Mouse (Mus musculus) CD4-positive, CD25-positive, alpha-beta regulatory T cell, adult 4 months (primary cell): ENCODE results near the gene Gm20696. TPM values are rescaled to one million over a fixed set of nuclear protein-coding genes. Genes with fewer than 3 reads are reported as not detected.
A peak's percentile ranks its signal among the peaks of the same experiment; 100 is the strongest.

Experiments
- ATAC-seq: one replicate; pipeline ENCODE4 v1.8.0; 2017
- polyA plus RNA-seq, 2 experiments: library from polyadenylated mRNA; unstranded; fragments of 100-300 nt; shearing (Covaris generic); gene quantifications; one replicate each; pipeline ENCODE4 v1.2.1; 2017

Gene Gm20696
- polyA plus RNA-seq, 2 experiments from 2014 or later = 19.5 to 26.0 TPM

DNA sequence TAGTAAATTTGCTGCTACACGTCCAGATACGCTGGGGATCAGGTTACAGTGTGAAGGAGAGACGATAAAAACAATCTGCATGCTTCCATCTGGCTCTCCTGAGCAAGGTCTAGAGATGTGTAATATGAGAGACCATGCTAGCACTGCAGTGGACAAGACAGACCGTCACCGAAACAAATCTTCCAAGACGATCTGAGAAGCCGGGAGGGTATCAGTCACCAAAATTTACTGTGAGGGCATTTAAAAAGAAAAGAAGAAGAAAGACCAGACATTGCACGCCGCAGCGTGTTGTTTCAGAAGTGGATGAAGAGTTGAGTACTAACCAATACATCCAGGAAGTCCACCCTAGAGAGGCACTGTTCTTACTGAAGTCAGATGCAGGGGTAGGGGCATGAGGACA lies 183.0 kb downstream of the Gm20696 start:
- ATAC-seq = no peak

DNA sequence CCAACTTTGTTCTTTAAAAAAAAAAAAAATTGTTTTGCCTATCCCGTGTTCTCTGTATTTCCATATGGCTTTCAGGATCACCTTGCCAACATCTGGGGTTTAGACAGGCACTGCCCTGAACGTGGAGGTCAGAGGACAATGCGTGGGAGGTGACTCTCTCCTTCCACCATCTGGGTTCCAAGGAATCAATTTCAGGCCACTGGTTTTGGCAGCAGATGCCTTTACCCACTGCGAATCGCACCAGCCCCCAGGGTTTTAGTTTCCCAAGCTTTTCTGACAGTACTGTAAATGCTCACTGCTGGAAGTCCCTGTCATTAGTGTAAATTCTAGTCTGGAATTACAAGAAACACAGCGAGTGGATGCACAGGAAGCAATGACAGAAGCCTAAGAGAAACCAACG lies 185.0 kb downstream of the Gm20696 start:
- ATAC-seq = no peak

DNA sequence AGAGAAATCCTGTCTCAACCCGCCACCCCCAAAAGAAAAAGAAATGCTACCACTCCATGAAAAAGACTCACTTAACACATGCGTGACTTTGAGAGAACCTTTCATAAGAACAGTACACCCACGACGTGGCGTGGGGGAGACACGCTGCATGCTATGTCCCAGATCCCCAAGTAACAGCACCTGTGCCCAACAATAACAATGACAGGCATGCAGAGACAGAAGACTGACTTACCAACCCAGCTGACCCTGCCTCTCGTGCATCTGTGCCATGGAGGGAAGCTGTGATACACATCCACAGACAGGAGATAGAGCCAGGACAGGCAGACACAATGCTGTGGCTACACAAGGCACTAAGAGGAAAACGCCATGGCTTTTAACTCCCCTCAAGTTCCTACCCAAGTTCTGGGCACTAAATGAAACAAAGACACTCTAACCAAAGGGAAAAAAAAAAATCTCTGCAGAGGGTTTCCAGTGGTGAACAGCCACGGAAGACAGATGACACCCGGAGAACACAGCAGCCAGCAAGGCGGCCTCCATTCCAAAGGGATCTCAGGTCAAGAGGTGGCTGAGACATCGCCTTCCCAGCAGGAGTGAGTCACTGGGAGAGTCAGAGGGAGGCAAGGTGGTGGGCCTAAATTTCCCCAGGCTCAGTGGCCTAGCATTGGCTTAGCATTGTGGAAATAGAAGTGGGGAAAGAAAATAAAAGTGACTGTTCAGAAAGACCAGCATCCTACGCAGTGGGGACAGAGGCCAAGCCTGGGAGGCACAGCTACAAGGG lies 187.5 kb downstream of the Gm20696 start:
- no peak for ATAC-seq

DNA sequence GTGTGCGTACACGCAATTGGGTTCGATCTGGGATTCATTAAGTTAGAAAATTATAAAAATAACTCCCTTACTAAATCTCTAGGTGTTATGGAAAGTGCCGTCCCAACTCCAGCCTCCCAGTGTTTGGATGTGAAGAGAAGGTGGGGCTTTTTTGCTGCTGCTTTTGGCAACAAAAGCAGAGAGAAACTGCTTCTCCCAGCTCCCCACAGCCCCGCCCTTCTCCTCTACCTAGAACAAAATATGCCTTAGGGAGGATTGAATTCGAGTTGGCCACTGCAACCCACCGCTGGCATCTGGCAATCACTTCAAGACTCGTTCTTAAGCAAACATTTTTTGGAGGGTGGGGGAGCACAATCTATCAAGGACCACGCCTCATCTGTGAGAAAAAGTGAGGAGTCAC lies 191.6 kb downstream of the Gm20696 start:
- ATAC-seq = no peak

DNA sequence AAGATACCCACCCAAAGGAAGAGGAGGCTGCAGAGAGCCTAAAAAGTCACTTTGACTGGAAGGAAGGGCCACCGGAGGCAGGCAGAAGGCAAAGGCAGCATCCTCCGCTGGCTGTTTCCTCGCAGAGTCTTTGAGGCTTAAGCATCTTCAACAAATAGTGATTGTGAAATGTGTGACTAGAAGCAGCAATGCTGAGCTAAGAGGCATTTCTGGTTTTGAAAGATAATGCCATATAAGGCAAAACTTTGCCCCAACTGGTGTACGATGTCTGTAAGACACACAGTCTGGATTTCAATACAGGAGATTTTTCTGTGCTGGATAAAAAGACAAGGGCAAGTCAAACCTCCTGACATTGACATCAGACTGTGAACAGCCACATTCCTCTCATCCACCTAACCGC lies 195.7 kb downstream of the Gm20696 start:
- no peak for ATAC-seq

DNA sequence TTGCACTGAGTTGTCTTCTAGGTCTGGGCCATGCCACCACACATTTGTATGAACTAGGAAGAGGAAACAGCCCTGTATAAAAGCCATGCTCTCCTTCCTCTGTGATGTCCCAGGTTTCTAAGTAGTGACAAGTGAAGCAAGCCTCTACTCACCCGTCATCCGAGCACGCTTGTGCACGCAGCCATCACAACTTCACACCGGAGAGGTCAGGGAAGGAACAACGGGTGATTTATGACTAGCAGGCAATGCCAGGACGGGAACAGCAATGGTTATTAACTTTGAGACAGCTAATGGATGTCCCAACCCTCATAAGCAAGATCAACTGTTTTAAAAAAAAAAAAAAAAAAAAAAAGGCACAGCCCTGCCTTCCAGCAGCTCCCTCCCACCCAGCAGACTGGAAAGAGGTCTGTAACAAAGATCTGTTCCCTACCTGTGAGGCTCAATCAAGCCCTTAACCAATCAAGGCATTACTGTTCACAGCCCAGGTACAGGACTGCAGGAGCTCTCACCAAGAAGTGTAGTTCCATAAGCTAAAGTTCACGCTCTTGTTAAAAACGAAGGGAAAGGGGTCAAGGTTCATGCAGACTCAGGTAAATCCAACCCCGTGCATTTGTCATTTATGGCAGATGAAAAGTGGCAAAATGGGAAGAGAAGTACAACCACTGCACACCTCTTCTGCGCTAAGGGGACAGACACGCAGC lies 197.3 kb downstream of the Gm20696 start:
- no peak for ATAC-seq

DNA sequence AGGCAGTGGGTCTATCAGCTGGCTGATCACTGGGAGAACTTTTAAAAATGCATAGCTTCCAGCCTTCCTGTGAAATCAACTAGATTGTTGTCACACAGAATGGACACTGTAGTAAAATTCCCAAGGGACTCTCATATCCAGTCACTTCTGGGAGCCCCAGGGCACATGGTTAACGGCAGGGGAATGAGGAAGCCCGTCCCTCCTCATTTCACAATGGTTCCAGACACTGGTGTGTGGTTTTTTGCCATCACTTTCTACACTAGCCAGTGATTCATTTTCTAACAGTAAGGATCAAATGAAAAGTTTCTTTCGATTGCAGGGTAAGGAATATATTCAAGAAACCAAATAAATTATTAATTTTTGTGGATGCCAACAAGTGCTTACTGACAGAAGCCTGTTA lies 198.8 kb downstream of the Gm20696 start:
- ATAC-seq = no peak

DNA sequence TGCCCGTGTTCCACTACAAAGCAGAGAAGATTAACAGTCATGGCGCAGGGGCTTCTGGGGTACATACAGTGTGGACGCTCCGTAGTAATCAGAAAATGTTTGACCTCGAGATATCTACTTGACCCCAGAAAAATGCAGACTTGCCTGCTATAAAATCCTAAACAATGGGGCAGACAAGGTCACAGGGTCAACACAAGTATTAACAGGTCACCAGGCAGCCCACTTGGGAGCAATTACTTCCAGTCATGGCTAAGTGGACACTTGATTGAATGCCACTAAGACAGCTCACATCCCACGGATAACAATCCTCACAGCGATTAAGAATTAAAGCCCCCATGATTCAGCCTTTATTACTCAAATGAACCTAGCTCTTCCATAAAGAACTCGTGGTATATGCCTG lies 199.5 kb downstream of the Gm20696 start:
- no peak for ATAC-seq

DNA sequence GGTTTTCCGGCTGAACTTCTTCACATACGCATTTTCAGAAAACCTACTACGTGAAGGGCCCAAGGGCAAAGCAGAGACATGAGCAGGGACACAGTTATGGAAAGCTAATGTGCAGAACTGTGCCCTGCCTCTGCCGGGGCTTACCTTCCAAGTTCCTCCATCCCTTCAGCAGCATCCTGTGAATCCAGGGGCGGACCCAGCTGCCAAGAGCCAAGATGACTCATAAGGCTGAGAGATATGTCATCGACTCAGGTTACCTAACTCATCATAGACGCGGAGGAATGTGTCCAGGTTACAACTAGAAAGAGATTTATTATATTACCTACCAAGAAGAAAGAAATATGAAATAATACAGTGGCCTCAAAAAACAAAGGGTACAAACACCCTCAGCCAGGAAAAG lies 200.2 kb downstream of the Gm20696 start:
- no peak for ATAC-seq

DNA sequence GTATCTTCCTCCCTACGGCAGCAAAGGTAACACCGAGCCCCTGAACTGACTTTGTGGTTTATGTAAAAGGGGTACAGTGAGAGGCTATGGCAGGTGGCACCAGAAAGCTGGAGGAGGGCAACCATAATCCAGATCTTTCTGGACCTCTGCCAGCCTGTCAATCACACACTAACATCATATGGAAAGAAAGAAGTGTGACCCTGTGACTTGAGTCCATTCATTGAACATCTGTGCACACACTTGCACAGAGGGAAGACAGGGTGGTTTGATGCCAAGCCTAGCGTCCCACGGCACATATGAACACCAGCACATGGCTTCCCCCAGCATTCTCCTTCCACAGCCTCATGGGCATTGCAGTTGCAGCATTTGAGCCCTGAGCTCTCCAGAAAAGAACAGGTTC lies 202.1 kb downstream of the Gm20696 start:
- no peak for ATAC-seq

DNA sequence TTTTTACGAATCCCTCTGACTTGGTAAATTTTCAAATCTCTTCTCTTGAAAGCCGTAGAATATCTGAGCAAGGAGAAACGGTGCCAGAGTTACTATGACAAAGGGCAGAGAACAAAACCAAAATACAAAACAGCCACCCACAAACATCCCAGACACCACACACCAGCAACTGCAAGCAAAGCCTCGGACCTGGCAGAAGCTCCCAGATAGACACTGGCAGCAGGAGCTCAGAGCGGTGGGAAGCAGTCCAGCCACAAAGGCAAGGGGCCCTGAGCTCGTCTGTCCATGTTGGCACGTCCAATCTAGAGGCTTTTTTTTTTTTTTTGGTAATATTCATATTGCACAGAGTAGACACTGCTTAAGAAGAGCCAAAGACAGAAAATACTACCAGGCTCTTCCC lies 202.7 kb downstream of the Gm20696 start:
- no peak for ATAC-seq

DNA sequence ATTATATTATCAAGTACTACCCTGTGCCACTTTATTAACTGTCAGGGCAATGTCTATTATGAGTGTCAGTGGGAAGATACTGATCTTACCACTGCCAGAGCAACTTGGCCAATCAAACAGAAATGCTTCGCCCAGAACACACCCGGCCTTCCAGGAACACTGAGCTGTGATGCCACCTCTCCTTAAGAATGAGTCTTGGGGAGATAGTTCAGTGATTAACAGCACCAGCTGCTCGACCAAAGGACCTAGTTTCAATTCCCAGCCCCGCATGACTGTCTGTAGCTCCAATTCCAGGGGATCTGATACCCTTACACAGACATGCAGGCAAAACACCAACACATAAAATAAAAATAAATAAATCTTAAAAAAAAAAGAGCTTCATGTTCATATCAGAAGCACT lies 207.8 kb downstream of the Gm20696 start:
- ATAC-seq = no peak

DNA sequence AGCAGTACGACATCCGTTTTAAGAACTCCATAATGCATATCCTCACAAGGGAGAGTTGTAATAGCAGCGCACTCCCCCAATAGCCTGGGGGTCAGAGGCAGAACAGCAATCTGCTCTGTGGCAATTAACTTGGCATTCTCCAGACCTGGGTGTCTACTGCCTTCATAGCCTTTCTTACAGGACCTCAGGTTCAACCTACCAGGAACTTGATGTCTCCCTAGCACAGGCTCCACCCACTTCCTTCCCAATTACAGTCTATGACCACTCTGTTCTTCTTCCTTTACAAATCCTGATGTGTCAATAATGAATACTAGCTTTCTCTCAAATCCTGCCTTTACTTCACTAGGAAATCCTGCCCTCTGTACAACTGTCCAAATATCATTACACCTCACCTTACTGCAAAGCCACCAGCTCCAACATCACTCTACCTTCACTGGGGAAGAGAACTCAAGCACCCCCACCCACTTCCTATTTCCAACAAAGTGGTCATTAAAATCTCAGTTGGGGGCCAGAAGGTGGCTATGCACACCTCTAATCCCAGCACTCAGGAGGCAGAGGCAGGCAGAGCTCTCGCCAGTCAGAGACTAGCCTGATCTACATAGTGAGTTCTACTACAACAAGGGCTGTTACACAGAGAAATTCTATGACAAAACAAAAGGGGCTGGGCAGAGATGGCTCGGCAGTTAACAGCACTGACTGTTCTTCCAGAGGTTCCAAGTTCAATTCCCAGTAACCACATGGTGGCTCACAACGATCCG lies 212.7 kb downstream of the Gm20696 start:
- ATAC-seq = no peak

DNA sequence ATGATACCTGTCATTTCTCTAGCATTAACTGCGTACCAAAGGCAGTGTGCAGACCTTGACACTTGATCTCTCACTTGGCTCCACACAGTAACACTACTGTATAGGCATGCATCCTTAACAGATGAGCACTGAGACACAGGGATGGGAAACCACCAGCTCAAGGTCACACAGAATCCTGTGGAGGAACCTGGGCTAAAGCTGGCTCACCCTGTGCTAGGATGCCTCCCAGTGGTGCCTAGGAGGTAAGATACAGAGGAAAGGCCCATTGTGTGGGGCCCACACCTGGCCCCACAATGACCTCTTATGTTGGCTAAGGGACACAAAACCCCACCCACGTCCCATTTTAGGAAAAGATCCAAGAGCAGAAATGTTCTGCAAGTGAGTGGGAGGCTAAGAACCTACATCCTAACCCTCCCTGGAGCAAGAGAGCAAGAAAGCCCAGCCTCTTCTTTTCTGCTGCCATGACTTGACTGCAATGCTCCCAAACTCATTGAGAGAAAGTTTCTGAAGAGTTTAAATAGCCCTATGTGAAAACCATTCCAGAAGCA lies 213.9 kb downstream of the Gm20696 start:
- ATAC-seq = peak; percentile 92

DNA sequence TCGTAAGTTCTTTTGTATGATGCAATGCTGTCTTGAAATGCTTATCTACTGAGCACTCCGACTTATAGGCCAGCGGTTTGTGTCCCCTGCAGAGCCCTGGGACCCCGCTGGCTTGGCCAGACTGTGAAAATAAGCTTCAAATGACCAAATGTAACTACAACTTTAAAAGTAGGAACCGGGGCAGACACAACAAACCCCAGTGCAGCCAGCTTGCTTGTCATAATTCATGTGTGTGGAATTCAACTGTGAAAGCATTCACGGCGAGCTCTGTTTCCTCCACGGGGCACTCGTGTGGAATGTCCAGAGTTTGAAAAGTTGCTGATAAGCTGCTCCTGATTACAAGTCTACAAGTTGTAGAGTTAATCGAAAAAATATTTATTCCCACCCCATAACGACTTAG lies 215.1 kb downstream of the Gm20696 start:
- no peak for ATAC-seq

DNA sequence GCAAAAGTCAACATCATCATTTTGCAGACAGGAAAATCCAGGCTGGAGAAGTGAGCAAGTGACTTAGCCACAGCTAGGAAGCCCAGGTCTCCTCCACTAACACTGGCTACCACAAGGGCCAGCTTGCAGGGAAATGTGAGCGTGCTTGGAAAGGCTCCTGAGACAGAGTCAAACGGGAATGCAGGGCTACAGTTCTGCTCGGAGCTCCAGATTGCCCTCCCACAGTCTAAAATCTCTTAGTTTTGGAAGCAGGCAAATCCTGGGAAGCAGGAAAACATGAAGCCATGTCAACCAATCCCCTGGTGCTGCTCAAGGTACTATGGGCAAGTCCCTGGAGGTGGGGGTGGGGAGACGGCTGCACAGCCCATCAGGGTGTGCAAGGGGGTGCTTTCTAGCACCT lies 219.2 kb downstream of the Gm20696 start:
- ATAC-seq = no peak

DNA sequence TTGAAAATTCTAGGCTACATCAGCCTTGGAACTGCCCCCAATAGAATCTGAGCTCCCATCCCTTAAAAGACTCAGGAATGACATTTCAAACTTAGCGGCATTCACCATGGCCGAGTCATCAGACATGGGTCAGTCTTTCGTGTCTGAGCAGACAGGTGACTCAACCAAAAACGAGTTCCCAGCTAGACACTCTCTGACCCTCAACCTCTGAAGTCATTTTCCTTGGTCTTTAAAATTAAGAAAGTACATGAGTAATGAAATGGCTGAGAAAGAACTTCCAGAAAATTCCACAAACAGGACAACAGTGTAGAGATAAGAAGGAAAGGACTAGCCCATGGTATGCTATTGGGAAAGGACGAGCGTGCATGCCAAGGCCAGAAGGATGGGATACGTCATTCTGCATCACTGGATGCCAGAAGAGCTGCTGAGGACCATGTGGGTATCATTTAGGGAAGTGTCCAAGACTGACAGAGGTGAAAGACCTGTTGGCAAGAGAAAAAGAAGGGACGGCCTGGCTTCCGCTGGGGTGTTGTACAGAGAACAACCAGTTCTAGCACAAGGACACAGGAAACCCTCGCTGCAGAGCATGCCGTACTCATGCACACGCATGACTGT lies 219.7 kb downstream of the Gm20696 start:
- ATAC-seq = no peak

DNA sequence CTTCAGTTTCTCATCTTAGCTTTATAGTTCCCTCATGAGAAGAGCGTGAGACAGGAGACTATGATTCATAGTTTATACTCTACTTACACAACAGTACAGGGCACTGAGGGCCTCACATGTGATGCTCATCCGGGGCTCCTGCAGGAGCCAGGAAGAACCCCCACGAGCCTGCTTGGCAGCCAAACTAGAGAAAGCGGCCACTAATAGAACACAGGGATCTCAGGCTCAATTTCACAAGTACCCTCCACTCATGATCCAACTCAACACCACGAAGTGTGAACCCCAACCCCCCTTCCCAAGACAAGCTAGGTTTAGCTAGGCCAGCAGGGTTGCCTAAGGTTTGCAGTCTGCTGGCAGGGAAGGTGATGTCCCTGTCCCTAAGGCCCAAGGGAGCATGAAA lies 223.1 kb downstream of the Gm20696 start:
- peak; percentile 49 for ATAC-seq

DNA sequence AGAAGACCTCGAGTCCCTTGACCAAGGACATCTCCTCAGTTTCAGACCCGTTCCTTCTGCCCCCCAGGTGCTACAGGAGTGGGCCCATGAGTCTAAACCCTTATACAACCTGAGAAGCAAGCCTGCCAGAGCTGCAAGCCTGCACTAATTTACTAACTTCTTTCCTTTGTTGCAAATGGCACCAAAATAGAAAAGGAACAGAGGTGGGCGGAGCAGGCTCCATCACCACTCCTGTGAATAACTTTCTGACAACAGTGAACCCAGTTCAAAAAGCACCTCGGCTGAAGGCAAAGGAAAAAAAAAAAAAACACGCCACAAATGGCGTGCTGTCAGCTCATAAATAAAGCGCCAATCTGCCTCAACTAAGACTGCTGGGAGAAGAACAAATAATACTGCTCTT lies 225.5 kb downstream of the Gm20696 start:
- peak; percentile 50 for ATAC-seq

DNA sequence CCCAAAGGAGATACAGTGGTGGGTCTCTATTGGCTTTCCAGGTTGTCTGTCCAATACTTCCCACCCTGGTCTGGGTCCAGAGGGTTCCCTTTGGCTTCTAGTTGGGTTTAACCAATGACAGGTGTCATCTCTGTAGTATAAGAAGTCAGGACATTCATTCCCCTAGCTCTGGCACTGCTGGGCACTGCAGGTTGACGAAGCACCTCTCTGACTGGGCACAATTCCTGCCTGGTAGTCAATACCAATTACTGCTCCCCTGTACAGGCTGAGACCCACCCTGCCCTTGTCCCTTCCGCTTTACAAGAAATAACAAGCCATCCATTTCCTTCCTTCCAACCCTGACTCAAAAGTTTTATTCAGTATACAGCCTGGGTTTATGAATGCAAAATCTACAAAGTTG lies 226.0 kb downstream of the Gm20696 start:
- peak; percentile 16 for ATAC-seq

DNA sequence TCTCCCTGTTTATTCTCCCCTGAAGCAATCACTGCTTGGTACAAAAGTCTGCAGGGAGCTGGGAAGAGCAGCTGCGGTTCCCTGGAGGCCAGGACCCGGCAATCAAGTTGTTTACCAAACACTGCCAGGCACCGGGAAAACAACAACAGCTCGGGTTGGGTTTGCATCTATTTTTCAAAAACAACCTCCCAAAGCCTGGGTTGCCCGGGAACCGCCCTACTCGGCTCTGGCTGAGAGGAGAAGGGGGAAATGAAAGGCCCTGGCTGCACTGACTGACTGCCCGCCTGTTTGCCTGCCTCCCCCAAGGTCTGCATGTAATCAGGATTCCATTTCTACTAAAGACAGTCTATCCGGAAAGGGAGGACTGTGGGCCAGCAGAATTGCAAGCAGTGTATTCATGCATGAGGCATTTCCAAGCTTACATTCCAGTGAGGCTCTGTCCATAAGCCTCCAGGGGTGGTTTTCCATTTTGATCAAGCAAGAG lies 226.7 kb downstream of the Gm20696 start:
- no peak for ATAC-seq

DNA sequence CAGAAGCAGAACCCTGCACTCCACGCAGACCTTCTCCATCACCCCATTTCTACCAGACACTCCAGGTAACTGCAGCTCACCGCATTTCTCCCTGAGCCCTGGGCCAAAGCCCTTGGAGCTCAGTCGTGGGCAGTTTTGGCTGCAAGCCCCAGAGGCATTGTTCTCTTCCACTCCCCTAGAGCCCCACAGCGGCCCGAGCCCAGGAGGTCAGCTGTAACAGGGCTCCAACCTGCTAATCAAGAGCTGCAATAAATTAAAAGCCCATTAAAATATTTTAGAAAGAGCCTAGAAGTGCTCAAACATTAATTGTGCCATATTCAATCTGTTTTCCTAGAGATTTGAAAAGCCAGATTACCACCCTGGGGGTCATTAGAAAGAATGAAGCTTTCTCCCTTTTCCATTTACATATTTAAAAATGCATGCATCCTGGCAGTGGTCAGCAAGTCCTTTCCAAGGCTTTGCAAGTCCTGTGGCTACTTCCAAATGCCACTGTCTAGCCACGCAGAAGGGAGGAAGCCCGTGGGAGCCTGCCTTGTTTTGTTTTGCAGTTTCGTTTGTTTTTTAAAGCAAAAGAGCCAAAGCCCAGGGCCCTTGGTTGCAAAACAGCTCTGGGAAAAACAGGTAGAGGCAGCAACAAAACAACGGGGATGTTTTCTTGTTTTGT lies 227.3 kb downstream of the Gm20696 start:
- no peak for ATAC-seq
